ENCODE assay signal across 27 mouse cellular contexts in genomic region chr10:5901777-5902176, GRCm38 (mm10). TPM values are rescaled to one million over a fixed set of nuclear protein-coding genes. Genes with fewer than 3 reads are reported as not detected.
"Had no signal": no experiment of that assay in that cellular context is flagged by ENCODE, and none has a peak within 500 bp of the region (broad histone marks: within the 10 kb centered on the region; RNA-seq: fewer than 3 reads in every experiment).

No protein-coding gene starts in this region.

- H3K36me3 ChIP-seq: heart, embryonic 13.5 days; heart, embryonic 15.5 days; hindbrain, embryonic 13.5 days; hindbrain, embryonic 15.5 days; kidney, embryonic 15.5 days; limb, embryonic 13.5 days; limb, embryonic 15.5 days; liver, embryonic 12.5 days had no signal

- H3K9ac ChIP-seq: heart, embryonic 13.5 days; heart, embryonic 15.5 days; hindbrain, embryonic 13.5 days; hindbrain, embryonic 15.5 days; kidney, embryonic 15.5 days; limb, embryonic 13.5 days; limb, embryonic 15.5 days; liver, embryonic 12.5 days had no signal

- H3K9me3 ChIP-seq: heart, embryonic 13.5 days; heart, embryonic 15.5 days; hindbrain, embryonic 13.5 days; hindbrain, embryonic 15.5 days; kidney, embryonic 15.5 days; limb, embryonic 13.5 days; limb, embryonic 15.5 days; liver, embryonic 12.5 days had no signal

- H3K4me1 ChIP-seq: heart, embryonic 15.5 days; hindbrain, embryonic 15.5 days; kidney, embryonic 15.5 days; limb, embryonic 13.5 days; limb, embryonic 15.5 days; liver, embryonic 12.5 days had no signal

- H3K4me3 ChIP-seq: gastrocnemius, adult 2 months; heart, adult 2 months; heart, embryonic 13.5 days; heart, embryonic 15.5 days; hindbrain, embryonic 13.5 days; hindbrain, embryonic 15.5 days; kidney, embryonic 15.5 days; limb, embryonic 13.5 days; limb, embryonic 15.5 days; liver, embryonic 12.5 days had no signal

- DNase-seq: gastrocnemius, adult 2 months; gastrocnemius, postnatal 10 days; gastrocnemius, postnatal 25 days; heart, adult 2 months; heart, postnatal 14 days; heart, postnatal 36 days; kidney, adult 11 months; kidney, adult 2 months; kidney, adult 9 months; kidney, postnatal 14 days; kidney, postnatal 36 days; layer of hippocampus, adult 9-11 months; layer of hippocampus, postnatal 36 days; left cerebral cortex, postnatal 4 days had no signal

- H3K4me2 ChIP-seq: heart, embryonic 11.5 days; heart, embryonic 13.5 days; heart, embryonic 15.5 days; hindbrain, embryonic 13.5 days; hindbrain, embryonic 15.5 days; kidney, embryonic 15.5 days; limb, embryonic 13.5 days; limb, embryonic 15.5 days; liver, embryonic 12.5 days had no signal

- ATAC-seq: hindbrain, postnatal 0 days; liver, embryonic 12.5 days had no signal

- H3K27me3 ChIP-seq: heart, embryonic 13.5 days; heart, embryonic 15.5 days; hindbrain, embryonic 13.5 days; hindbrain, embryonic 15.5 days; kidney, embryonic 15.5 days; limb, embryonic 13.5 days; limb, embryonic 15.5 days; liver, embryonic 12.5 days had no signal

- H3K27ac ChIP-seq: gastrocnemius, adult 2 months; heart, adult 2 months; heart, embryonic 13.5 days; heart, embryonic 15.5 days; hindbrain, embryonic 13.5 days; hindbrain, embryonic 15.5 days; hindbrain, postnatal 0 days; kidney, embryonic 15.5 days; kidney, postnatal 0 days; limb, embryonic 13.5 days; limb, embryonic 15.5 days; liver, embryonic 12.5 days had no signal

RNA-seq across cellular contexts. Expression of gene Rgs17, which starts 20.4 kb away (rescaled TPM):
- total RNA-seq: hematopoietic stem cell, adult 5-6 weeks had no signal
- polyA plus RNA-seq: liver, adult 2 months had no signal
